Mouse (Mus musculus): ENCODE measurements around the gene Adk. TPM values are rescaled to one million over a fixed set of nuclear protein-coding genes. Genes with fewer than 3 reads are reported as not detected.

Adk gene
- polyA plus RNA-seq, 1 experiment, result 18.5 TPM

DNA sequence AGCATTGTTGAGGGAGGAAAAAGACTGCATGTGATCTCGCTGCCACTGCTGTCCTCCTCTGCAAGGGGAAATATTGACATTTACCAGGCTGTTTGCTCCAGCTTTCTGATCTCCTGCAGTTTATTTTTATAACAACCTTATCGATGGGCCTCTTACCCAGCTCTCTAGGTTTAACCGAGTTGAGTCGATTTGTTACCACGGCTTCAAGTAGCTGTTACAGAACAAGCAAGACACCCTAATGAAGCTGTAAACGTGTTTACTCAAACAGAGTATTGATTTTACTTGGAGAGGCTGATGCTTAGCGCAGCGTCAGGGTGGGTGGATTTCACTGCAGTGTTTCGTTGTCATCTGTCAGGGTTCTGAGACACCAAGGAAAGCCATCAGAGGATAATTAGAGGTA lies 382.3 kb downstream of the Adk start:
- H3K36me3 ChIP-seq (ENCODE audit: control insufficient read depth, insufficient read depth, low read length), result no peaks in the 10 kb centered on the region
- WGBS, result 91% methylated on average over 9 of the region's 9 CpGs
- H3K4me1 ChIP-seq (replicated peaks; ENCODE audit: control insufficient read depth, insufficient read depth, low read length), result no peaks in the 10 kb centered on the region
- no peak for DNase-seq
- no peak overlapping the region for H3K4me3 ChIP-seq (ENCODE audit: control insufficient read depth, insufficient read depth, low read length)
- TF ChIP-seq CTCF (IDR thresholded peaks at IDR 0.05; ENCODE audit: borderline replicate concordance, control insufficient read depth, extremely low read depth, insufficient read depth, low read length, poor library complexity) (no peak), POLR2A (IDR thresholded peaks at IDR 0.05; ENCODE audit: control insufficient read depth, extremely low read depth, insufficient read depth, low read length, poor library complexity) (no peak)
- H3K27me3 ChIP-seq (ENCODE audit: control insufficient read depth, insufficient read depth, low read length), result no peaks in the 10 kb centered on the region
- H3K27ac ChIP-seq (ENCODE audit: control insufficient read depth, insufficient read depth, low read length), result no peak overlapping the region

DNA sequence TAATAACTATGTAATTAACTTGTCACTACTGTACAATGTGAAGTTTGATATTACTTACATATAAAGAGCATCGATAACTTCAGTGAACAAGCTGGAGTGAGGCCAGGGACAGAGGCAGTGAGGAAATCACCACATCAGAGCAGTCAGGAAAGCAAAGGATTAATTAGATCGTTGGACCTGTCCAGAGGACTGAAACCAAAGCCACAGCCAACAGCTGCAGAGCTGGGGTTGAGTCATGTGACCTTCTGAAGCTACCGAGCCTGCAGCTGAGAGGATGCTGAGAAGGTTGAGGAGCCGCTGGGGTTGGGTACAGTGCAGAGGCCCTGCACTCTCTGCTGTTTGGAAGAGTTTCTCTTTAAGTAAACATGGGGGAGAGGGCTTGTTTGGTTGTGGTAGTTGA lies 387.4 kb downstream of the Adk start:
- H3K27me3 ChIP-seq (ENCODE audit: control insufficient read depth, insufficient read depth, low read length), result no peaks in the 10 kb centered on the region
- no peak for DNase-seq
- WGBS, result 6% methylated on average over 4 of the region's 4 CpGs
- H3K27ac ChIP-seq (ENCODE audit: control insufficient read depth, insufficient read depth, low read length), result no peak overlapping the region
- TF ChIP-seq POLR2A (IDR thresholded peaks at IDR 0.05; ENCODE audit: control insufficient read depth, extremely low read depth, insufficient read depth, low read length, poor library complexity), result no peak
- TF ChIP-seq CTCF (IDR thresholded peaks at IDR 0.05; ENCODE audit: borderline replicate concordance, control insufficient read depth, extremely low read depth, insufficient read depth, low read length, poor library complexity), result no peak
- H3K4me1 ChIP-seq (replicated peaks; ENCODE audit: control insufficient read depth, insufficient read depth, low read length), result no peaks in the 10 kb centered on the region
- H3K4me3 ChIP-seq (ENCODE audit: control insufficient read depth, insufficient read depth, low read length), result no peak overlapping the region
- no peaks in the 10 kb centered on the region for H3K36me3 ChIP-seq (ENCODE audit: control insufficient read depth, insufficient read depth, low read length)

DNA sequence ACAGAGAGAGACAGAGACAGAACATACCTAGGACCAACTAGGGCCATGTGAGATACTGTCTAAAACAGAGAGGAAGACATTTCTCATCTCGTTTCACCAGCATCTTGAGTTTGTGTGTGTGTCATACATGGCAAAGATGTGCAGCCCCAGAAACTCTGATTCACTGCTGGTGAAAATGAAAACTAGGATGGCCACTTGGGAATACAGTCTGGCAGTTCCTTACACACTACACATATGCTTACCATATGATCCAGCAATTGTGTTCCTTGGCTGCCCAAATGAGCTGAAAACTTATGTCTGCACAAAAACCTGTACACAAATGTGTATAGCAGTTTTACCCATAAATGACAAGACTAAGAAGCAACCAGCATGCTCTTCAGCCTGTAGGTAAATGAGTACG lies 388.2 kb downstream of the Adk start:
- Histone ChIP-seq H3K27me3 (ENCODE audit: control insufficient read depth, insufficient read depth, low read length) (no peaks in the 10 kb centered on the region), H3K36me3 (ENCODE audit: control insufficient read depth, insufficient read depth, low read length) (no peaks in the 10 kb centered on the region), H3K4me3 (ENCODE audit: control insufficient read depth, insufficient read depth, low read length) (no peak overlapping the region), H3K27ac (ENCODE audit: control insufficient read depth, insufficient read depth, low read length) (no peak overlapping the region), H3K4me1 (replicated peaks; ENCODE audit: control insufficient read depth, insufficient read depth, low read length) (no peaks in the 10 kb centered on the region)
- no peak for DNase-seq
- 96% methylated on average over 2 of the region's 2 CpGs for WGBS
- TF ChIP-seq POLR2A (IDR thresholded peaks at IDR 0.05; ENCODE audit: control insufficient read depth, extremely low read depth, insufficient read depth, low read length, poor library complexity), result no peak
- no peak for TF ChIP-seq CTCF (IDR thresholded peaks at IDR 0.05; ENCODE audit: borderline replicate concordance, control insufficient read depth, extremely low read depth, insufficient read depth, low read length, poor library complexity)

DNA sequence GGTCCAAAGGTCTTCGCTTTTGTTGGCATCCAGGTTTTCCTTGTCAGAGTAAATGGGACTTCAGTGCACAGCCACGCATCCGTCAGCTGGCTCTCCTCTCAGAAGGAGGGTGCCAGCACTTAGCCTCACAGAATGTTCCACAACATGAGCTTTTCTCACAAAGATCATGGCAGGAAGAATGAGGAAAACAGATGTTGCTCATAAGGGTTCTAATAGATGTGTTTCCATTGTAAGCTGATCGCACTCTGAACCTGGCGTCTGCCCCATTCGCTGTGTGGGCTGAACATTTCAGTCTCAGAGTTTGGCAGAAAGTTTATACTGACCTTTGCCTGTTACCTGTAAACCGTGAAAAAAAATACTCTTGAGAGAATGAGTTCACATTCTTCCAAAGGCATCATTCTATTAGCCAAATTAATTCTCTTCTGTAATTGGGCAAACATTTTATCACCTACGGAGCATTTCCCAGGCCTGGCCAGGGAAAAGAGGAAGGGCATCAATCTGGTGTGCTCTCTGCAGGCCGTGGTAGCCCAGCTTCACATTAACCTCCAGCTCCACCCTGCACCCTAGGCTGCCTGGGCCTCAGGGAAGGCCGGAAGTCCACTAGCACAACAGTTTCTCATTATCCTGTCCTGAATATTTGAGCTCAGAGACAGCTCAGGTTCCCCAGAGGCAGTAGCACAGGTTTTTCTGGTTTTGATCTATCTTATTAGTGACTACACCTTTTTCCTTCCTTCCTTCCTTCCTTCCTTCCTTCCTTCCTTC lies 389.6 kb downstream of the Adk start:
- H3K36me3 ChIP-seq (ENCODE audit: control insufficient read depth, insufficient read depth, low read length), result no peaks in the 10 kb centered on the region
- 92% methylated on average over 10 of the region's 10 CpGs for WGBS
- no peaks in the 10 kb centered on the region for H3K27me3 ChIP-seq (ENCODE audit: control insufficient read depth, insufficient read depth, low read length)
- DNase-seq, result no peak
- no peak overlapping the region for H3K4me3 ChIP-seq (ENCODE audit: control insufficient read depth, insufficient read depth, low read length)
- H3K27ac ChIP-seq (ENCODE audit: control insufficient read depth, insufficient read depth, low read length), result no peak overlapping the region
- no peak for TF ChIP-seq POLR2A (IDR thresholded peaks at IDR 0.05; ENCODE audit: control insufficient read depth, extremely low read depth, insufficient read depth, low read length, poor library complexity)
- TF ChIP-seq CTCF (IDR thresholded peaks at IDR 0.05; ENCODE audit: borderline replicate concordance, control insufficient read depth, extremely low read depth, insufficient read depth, low read length, poor library complexity), result no peak
- H3K4me1 ChIP-seq (replicated peaks; ENCODE audit: control insufficient read depth, insufficient read depth, low read length), result no peaks in the 10 kb centered on the region

DNA sequence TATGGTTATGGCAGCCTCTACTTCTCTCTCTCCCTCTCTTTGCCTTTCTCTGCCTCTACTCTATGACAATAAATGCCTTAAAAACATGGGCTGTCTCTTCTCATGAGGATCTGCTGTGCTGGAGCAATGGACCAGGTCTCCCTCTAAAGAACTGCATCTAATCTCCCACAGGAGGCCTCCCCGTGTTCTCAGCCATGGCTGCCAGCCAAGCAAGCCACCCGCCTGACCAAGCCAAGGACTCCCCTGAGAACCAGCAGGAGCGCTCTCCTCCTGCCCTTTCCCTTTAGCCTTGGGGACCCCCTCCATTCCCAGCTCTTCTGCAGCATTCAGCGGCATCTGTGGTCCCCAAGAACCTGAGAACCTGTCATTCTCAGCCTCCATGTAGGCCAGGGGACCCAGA lies 400.2 kb downstream of the Adk start:
- 95% methylated on average over 4 of the region's 4 CpGs for WGBS
- Histone ChIP-seq H3K36me3 (ENCODE audit: control insufficient read depth, insufficient read depth, low read length) (no peaks in the 10 kb centered on the region), H3K27me3 (ENCODE audit: control insufficient read depth, insufficient read depth, low read length) (no peaks in the 10 kb centered on the region), H3K27ac (ENCODE audit: control insufficient read depth, insufficient read depth, low read length) (no peak overlapping the region), H3K4me3 (ENCODE audit: control insufficient read depth, insufficient read depth, low read length) (no peak overlapping the region), H3K4me1 (replicated peaks; ENCODE audit: control insufficient read depth, insufficient read depth, low read length) (no peaks in the 10 kb centered on the region)
- no peak for DNase-seq
- no peak for TF ChIP-seq CTCF (IDR thresholded peaks at IDR 0.05; ENCODE audit: borderline replicate concordance, control insufficient read depth, extremely low read depth, insufficient read depth, low read length, poor library complexity)
- no peak for TF ChIP-seq POLR2A (IDR thresholded peaks at IDR 0.05; ENCODE audit: control insufficient read depth, extremely low read depth, insufficient read depth, low read length, poor library complexity)

DNA sequence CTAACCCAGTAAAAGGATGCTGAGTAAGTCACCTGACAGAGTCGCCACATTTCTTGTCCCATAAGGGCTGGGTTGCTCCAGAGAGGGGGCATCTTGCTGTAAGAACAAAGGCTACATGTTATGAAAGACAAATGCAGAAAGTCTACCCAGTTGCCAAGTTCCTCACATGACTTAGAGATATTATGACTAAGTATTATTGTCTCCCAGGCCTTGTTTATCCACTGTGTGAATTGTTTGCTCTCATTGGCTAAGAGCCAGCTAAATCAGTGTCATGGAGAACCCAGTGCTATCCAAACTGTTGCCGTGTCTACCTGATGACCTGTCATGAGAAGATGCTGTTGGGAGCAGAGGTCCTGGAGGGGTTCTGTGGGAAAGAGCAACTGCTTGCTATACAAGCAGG lies 401.5 kb downstream of the Adk start:
- TF ChIP-seq CTCF (IDR thresholded peaks at IDR 0.05; ENCODE audit: borderline replicate concordance, control insufficient read depth, extremely low read depth, insufficient read depth, low read length, poor library complexity), result no peak
- TF ChIP-seq POLR2A (IDR thresholded peaks at IDR 0.05; ENCODE audit: control insufficient read depth, extremely low read depth, insufficient read depth, low read length, poor library complexity), result no peak
- no peak for DNase-seq
- no peaks in the 10 kb centered on the region for H3K4me1 ChIP-seq (replicated peaks; ENCODE audit: control insufficient read depth, insufficient read depth, low read length)
- H3K4me3 ChIP-seq (ENCODE audit: control insufficient read depth, insufficient read depth, low read length), result no peak overlapping the region
- H3K36me3 ChIP-seq (ENCODE audit: control insufficient read depth, insufficient read depth, low read length), result no peaks in the 10 kb centered on the region
- H3K27me3 ChIP-seq (ENCODE audit: control insufficient read depth, insufficient read depth, low read length), result no peaks in the 10 kb centered on the region
- WGBS, result 95% methylated on average over 2 of the region's 2 CpGs
- no peak overlapping the region for H3K27ac ChIP-seq (ENCODE audit: control insufficient read depth, insufficient read depth, low read length)

Measured in thymus, adult 2 months (tissue).